Mouse (Mus musculus): ENCODE data around the gene Coasy.

The Coasy gene

DNA sequence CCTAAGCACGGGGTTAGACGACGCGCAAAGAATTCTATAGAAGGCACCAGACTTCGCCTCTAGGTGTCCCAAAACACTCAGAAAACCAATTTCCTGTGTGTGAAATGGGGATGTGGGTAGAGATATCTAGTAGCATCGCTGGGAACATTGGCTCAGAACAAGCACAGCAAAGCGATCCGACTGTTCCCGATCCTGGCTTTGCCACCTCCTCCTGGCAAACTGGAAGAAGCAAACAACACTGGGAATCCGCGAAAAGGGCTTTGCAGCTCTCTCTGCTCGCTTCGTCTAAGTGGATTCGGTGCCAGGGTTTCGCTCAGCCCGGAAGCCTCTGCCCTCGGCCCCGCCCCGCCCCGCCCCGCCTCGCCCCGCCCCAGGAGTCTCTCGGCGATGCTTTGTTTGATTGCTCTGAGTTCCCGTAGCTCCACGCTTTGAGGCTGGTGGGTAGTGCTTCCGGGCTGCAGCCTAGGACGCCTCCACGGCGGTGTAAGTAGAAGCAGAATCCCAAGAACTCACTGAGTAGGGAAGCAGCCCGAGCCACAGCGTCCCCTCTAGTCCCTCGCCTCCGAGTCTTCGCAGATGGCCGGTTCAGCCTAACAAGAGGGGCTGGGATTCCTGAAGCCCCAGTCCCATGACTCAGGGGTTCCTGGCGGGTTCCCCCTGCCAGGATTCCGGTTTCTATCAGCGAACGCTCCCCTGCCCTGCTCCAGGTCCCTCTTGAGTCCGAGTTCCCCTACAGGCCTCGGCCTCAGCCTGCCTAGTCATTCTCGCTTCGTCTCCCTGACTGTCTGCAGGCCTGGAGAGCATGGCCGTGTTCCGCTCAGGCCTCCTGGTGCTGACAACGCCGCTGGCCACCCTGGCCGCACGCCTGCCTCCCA, at the start of gene Coasy:
Gene Coasy (plus strand): TSS at position 358 of the 875 bp plus-strand sequence.
- peak; percentile 92 to 93 for DNase-seq

GRCm38 (mm10) chr11:101033856-101034500, 48.4 kb upstream of the Coasy start:
- no peak for DNase-seq

- DNase-seq = no peak
Observed at GRCm38 (mm10) chr11:101034614-101035327, 47.6 kb upstream of the Coasy start.

GRCm38 (mm10) chr11:101035328-101035695, 47.1 kb upstream of the Coasy start:
- no peak for DNase-seq

DNA sequence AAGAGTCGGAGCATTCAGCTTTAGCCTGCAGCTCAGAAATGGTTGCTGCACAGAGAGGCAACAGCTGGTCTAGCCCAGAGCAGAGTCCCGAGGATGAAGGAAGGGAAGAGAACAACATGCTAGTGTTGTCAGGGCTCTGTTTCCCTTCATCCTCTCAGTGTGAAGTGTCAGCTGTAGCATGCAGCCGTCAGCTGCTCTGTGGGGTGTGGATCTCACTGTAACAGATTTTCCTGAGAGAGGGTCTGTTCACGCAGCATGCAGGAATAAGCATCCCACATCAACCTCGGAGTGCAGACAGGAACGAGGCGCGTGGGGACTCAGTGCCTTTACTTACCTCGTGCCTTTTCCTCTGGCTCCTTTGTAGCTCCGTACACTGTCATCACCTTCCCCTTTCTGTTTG, 44.6 kb upstream of the Coasy start:
- DNase-seq = no peak

- no peak for DNase-seq
Observed at GRCm38 (mm10) chr11:101045826-101046225, 36.5 kb upstream of the Coasy start.

- no peak for DNase-seq
Observed at GRCm38 (mm10) chr11:101046440-101046839, 35.9 kb upstream of the Coasy start.

DNA sequence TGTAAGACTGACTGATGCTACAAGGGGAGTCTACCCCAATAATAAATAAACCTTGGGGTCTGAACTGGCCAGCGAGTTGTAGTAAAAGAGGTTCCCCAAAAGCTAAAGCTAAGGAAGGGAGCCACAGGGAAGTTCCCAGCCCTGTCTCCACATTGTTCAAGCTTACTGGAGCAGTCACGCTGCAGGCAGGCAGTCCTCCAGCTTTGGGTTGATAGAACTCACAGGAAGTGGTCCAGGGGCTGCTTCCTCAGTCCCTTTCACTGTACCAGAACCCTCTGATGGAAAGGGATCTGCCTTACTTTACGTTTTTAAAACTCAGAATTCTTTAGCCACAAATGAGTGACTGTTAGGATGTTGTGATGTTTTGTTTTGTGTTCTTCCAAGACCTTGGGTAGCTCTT, 34.9 kb upstream of the Coasy start:
- no peak for DNase-seq

- DNase-seq = peak; percentile 75 to 78
Observed at GRCm38 (mm10) chr11:101050359-101050758, 32.0 kb upstream of the Coasy start.

- DNase-seq = peak; percentile 60 to 70
Observed at GRCm38 (mm10) chr11:101051051-101051493, 31.3 kb upstream of the Coasy start.

- peak; percentile 50 to 59 for DNase-seq
Observed at GRCm38 (mm10) chr11:101051617-101052016, 30.7 kb upstream of the Coasy start.

GRCm38 (mm10) chr11:101052751-101053473, 29.5 kb upstream of the Coasy start:
- no peak for DNase-seq

DNA sequence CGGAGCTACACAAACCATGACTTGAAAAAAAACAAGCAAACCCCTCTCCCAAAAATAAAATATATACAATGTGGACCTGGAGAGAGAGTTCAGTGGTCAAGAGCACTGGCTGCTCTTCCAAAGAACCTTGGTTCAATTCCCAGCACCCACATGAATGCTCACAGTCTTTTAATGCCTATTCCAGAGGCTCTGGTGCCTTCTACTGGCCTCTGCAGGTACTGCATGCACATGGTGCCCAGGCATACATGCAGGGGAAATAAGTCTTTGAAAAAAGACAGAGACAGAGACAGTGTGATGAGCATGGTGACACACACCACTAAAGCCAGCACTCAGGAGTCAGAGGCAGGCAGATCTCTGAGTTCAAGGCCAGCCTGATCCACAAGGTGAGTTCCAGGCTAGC, 28.4 kb upstream of the Coasy start:
- no peak for DNase-seq

- no peak for DNase-seq
Observed at GRCm38 (mm10) chr11:101055418-101055817, 26.9 kb upstream of the Coasy start.

DNA sequence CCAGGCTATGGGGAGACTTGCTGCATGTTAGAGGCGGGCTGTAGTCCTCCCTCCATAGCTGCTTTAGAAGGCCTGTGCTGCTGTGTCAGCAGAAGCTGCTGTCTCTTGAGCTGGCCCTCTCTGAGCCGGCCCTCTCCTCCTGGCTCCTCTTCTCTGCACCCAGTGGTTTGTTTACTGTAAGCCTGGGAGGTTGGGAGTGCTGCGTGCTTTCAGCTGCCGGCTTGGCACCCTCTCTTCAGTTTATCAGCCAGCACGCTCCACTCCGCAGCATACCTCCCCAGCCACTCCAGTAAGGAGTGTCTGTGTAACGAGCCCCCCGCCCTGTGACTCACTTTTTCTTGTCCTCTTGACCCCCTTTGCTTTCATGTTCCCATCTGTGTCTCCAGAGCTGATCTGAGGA, 25.5 kb upstream of the Coasy start:
- no peak for DNase-seq

GRCm38 (mm10) chr11:101057860-101058259, 24.5 kb upstream of the Coasy start:
- peak; percentile 96 to 97 for DNase-seq

DNA sequence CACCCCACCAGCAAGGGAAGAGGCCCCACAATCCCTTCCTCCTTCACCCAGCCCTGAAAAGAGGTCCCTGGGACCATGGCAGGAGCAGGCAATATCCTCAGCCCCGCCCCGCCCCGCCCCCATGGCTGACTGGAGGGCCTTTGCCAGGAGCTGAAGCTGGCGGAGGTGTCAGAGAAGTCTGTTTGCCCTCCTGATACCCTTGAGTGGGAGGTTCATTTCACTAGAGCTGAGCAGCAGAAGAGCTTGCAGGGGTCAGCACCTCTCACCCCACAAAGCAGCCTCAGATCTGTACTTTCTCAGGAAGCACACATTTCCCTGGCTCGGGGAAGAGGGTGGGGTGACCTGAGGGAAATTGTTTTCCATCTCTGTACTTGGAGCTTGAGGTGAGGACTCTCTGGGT, 23.6 kb upstream of the Coasy start:
- DNase-seq = no peak

DNA sequence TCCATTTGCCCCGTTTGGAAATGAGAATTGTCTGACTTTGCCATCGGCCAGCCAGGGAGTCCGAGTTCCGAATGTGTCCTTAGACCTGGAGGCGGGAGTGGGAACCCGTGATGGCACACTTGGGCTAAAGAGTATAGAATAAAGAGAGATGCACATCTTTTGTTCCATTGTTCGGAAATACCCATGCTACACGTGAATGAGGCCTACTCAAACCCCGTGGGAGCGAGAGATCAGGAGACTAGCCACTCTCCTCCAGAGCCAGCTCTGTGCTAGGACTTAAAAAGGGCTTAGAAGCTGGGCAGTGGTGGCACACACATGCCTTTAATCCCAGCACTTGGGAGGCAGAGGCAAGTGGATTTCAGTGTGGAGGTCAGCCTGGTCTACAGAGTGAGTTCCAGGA, 22.9 kb upstream of the Coasy start:
- no peak for DNase-seq

DNA sequence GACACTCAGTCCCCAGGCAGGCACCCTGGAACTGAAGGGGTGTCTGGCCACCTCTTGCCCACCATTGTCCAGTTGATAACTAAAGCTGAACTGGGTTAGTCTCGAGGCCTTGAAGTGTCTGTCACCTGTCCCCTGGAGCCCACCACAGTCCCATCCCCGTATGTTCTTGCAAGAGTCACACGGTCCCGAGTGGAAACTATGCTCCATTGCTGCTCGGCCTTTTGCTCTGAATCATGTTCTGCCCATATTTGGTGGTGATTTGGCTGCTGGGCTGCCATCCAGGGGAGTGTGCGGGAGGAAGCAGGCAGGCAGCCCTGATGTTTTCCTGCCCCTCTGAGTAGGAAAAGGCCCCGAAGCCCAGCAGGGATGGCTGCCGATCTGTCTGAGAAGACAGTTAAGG, 22.2 kb upstream of the Coasy start:
- DNase-seq = peak; percentile 70 to 73

DNA sequence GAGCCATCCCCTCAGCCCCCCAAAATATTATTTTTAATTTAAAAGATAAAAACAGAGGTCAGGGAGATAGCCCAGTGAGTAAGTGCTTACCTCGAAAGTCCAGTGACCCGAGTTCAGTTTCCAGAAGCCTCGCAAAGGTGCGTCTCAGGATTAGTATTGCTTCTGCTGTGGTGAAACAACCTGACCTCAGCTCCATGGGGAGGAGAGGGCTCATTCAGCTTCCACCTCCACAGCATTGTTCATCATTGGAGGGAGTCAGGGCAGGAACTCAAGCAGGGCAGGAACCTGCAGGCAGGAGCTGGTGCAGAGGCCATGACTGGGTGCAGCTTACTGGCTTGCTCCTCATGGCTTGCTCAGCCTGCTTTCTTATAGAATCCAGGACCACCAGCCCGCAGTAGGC, 21.3 kb upstream of the Coasy start:
- no peak for DNase-seq

DNA sequence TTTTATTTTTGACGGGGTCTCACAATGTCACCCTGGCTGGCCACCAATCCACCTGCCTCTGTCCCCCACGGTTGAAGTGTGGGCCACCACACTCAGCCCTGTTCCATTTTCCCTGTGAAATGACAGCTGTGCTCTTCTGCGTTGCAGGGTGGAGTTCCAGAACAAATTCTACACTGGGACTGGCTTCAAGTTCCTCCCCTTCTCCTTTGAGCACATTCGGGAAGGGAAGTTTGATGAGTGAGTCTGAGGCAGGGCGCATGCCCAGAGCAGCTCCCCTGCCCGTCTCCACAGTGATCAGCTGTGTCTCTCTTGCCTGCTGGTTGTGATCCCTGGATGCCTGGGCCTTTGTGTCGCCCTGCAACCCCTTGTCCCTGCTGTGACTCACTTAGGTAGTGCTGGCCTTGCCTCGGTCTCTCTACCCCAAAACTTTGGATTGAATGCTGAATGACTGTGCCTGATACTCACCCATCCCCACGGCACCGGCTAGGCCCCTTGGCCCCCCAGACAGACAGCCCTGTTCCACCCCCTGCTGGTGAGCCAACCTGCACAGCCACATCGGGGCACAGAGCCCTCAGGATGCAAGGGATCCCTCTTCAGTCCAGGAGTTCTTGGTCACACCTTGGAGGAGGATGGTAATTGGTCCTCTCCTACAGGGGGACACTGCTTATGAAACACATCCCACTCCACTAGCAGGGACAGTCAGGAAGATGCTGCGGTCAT, 20.0 kb upstream of the Coasy start:
- DNase-seq = peak in 1 of 2 experiments; percentile 30

All from cerebellum, postnatal 14 days (tissue).